Mouse (Mus musculus): ENCODE data around the gene Lmx1b.

The Lmx1b gene

GRCm38 (mm10) chr2:33643721-33644713, 3.7 kb upstream of the Lmx1b start:
- DNase-seq (ENCODE audit: low spot score) = no peak

- DNase-seq (ENCODE audit: low spot score) = peak; percentile 82
These were observed 2.5 kb upstream of the Lmx1b start for GRCm38 (mm10) chr2:33642650-33643458.

- DNase-seq (ENCODE audit: low spot score) = no peak
These were observed 1.7 kb upstream of the Lmx1b start for GRCm38 (mm10) chr2:33641859-33642571.

- DNase-seq (ENCODE audit: low spot score) = peak; percentile 55
These were observed 907 bp upstream of the Lmx1b start for GRCm38 (mm10) chr2:33640978-33641858.

- peak; percentile 53 for DNase-seq (ENCODE audit: low spot score)
These were observed 775 bp downstream of the Lmx1b start for GRCm38 (mm10) chr2:33639301-33640170.

- DNase-seq (ENCODE audit: low spot score) = no peak
These were observed 2.1 kb downstream of the Lmx1b start for GRCm38 (mm10) chr2:33638141-33638733.

- no peak for DNase-seq (ENCODE audit: low spot score)
These were observed 3.0 kb downstream of the Lmx1b start for GRCm38 (mm10) chr2:33637288-33637687.

GRCm38 (mm10) chr2:33636628-33637188, 3.6 kb downstream of the Lmx1b start:
- DNase-seq (ENCODE audit: low spot score) = no peak

GRCm38 (mm10) chr2:33636117-33636521, 4.2 kb downstream of the Lmx1b start:
- DNase-seq (ENCODE audit: low spot score) = no peak

- DNase-seq (ENCODE audit: low spot score) = no peak
These were observed 4.8 kb downstream of the Lmx1b start for GRCm38 (mm10) chr2:33635323-33636116.

GRCm38 (mm10) chr2:33634481-33635090, 5.7 kb downstream of the Lmx1b start:
- DNase-seq (ENCODE audit: low spot score) = no peak

- DNase-seq (ENCODE audit: low spot score) = no peak
These were observed 6.4 kb downstream of the Lmx1b start for GRCm38 (mm10) chr2:33633955-33634354.

- no peak for DNase-seq (ENCODE audit: low spot score)
These were observed 7.1 kb downstream of the Lmx1b start for GRCm38 (mm10) chr2:33633237-33633636.

GRCm38 (mm10) chr2:33632551-33633059, 7.7 kb downstream of the Lmx1b start:
- DNase-seq (ENCODE audit: low spot score) = no peak

GRCm38 (mm10) chr2:33631708-33632343, 8.5 kb downstream of the Lmx1b start:
- no peak for DNase-seq (ENCODE audit: low spot score)

- no peak for DNase-seq (ENCODE audit: low spot score)
These were observed 9.1 kb downstream of the Lmx1b start for GRCm38 (mm10) chr2:33631022-33631707.

Data from testis, postnatal 10 days (tissue).